Mouse (Mus musculus) 3134 (cell line): Measurements from ENCODE around the gene Stac3.

Source experiments
- DNase-seq: peaks from one replicate; pipeline ENCODE4 v3.0.0-alpha.2; 2011; ENCODE audit warnings: low spot score; ENCODE audit not compliant: insufficient read length; ENCODE audit errors: extremely low read depth

Gene Stac3

GRCm38 (mm10) chr10:127509051-127509836 lies 7.8 kb downstream of the Stac3 start:
- no peak for DNase-seq

- DNase-seq = no peak
These were observed 8.6 kb downstream of the Stac3 start for GRCm38 (mm10) chr10:127509837-127510701.

GRCm38 (mm10) chr10:127510895-127511617 lies 9.6 kb downstream of the Stac3 start:
- no peak for DNase-seq

GRCm38 (mm10) chr10:127511634-127512306 lies 10.3 kb downstream of the Stac3 start:
- peak; percentile 74 for DNase-seq

GRCm38 (mm10) chr10:127512307-127512666 lies 10.8 kb downstream of the Stac3 start:
- no peak for DNase-seq

- peak; percentile 93 for DNase-seq
These were observed 11.3 kb downstream of the Stac3 start for GRCm38 (mm10) chr10:127512813-127513212.

- DNase-seq = peak; percentile 43
These were observed 12.1 kb downstream of the Stac3 start for GRCm38 (mm10) chr10:127513501-127514091.

GRCm38 (mm10) chr10:127514111-127514698 lies 12.7 kb downstream of the Stac3 start:
- DNase-seq = no peak

- DNase-seq = no peak
These were observed 13.3 kb downstream of the Stac3 start, which contains the start of gene Ndufa4l2 for GRCm38 (mm10) chr10:127514764-127515163. TSS of gene Ndufa4l2 (plus strand) at chr10:127514967.

- DNase-seq = no peak
These were observed 13.9 kb downstream of the Stac3 start for GRCm38 (mm10) chr10:127515271-127515982.

GRCm38 (mm10) chr10:127515983-127516459 lies 14.5 kb downstream of the Stac3 start:
- no peak for DNase-seq

GRCm38 (mm10) chr10:127516576-127517260 lies 15.2 kb downstream of the Stac3 start:
- DNase-seq = no peak

GRCm38 (mm10) chr10:127517941-127518340 lies 16.5 kb downstream of the Stac3 start:
- DNase-seq = no peak

GRCm38 (mm10) chr10:127519041-127519701 lies 17.7 kb downstream of the Stac3 start:
- no peak for DNase-seq

- no peak for DNase-seq
These were observed 18.6 kb downstream of the Stac3 start for GRCm38 (mm10) chr10:127519903-127520713.

GRCm38 (mm10) chr10:127520714-127521357 lies 19.4 kb downstream of the Stac3 start:
- DNase-seq = no peak
